Mouse (Mus musculus) retina, postnatal 1 day (tissue): ENCODE measurements around the gene Ccdc191.

ENCODE experiments used
- DNase-seq: peaks from one replicate; pipeline ENCODE4 v3.0.0-alpha.2; 2012

Gene Ccdc191

GRCm38 (mm10) chr16:43999111-43999510 lies 109.5 kb downstream of the Ccdc191 start:
- no peak for DNase-seq

GRCm38 (mm10) chr16:43999541-43999940 lies 109.9 kb downstream of the Ccdc191 start:
- no peak for DNase-seq

GRCm38 (mm10) chr16:44002086-44002485 lies 112.5 kb downstream of the Ccdc191 start:
- no peak for DNase-seq

- no peak for DNase-seq
These were observed 121.4 kb downstream of the Ccdc191 start for GRCm38 (mm10) chr16:44011010-44011409.
